Mouse (Mus musculus): ENCODE results near the gene Ppard.

- TF ChIP-seq CTCF (IDR thresholded peaks at IDR 0.05; ENCODE audit: borderline replicate concordance, insufficient read depth, low read depth, low read length), result no peak
- no peak for TF ChIP-seq POLR2A (IDR thresholded peaks at IDR 0.05; ENCODE audit: borderline replicate concordance, insufficient read depth, low read length)
Observed at GRCm38 (mm10) chr17:28272281-28272680, 39.8 kb downstream of the Ppard start.
